Mouse (Mus musculus) stomach, postnatal 0 days (tissue): ENCODE measurements around the gene Cdh4. TPM values are rescaled to one million over a fixed set of nuclear protein-coding genes. Genes with fewer than 3 reads are reported as not detected.
A peak's percentile ranks its signal among the peaks of the same experiment; 100 is the strongest.

ENCODE experiments used
- ATAC-seq: fragments of 200-750 bp; cut with Nextera tagmentation; 2 replicates; pipeline ENCODE4 v1.8.0; 2017; ENCODE audit not compliant: low FRiP score, low TSS enrichment
- DNase-seq: peaks from one replicate; pipeline ENCODE4 v3.0.0-alpha.2; 2016; ENCODE audit warnings: low spot score
- H3K27ac ChIP-seq: fragments of 300-500 bp; sonication (generic); replicated peaks from 2 replicates; pipeline ENCODE4 v1.5.1; 2014; ENCODE audit warnings: mild to moderate bottlenecking, control low read depth
- H3K27me3 ChIP-seq: fragments of 300-500 bp; sonication (generic); 2 replicates; pipeline ENCODE4 v1.6.1; 2014; ENCODE audit warnings: low read length; ENCODE audit not compliant: control insufficient read depth, insufficient read depth
- H3K36me3 ChIP-seq: fragments of 300-500 bp; sonication (generic); 2 replicates; pipeline ENCODE4 v1.6.1; 2014; ENCODE audit warnings: low read length, mixed read lengths; ENCODE audit not compliant: control insufficient read depth, insufficient read depth
- H3K4me1 ChIP-seq: fragments of 300-500 bp; sonication (generic); replicated peaks from 2 replicates; pipeline ENCODE4 v1.6.1; 2014; ENCODE audit warnings: antibody characterized with exemption; ENCODE audit not compliant: control insufficient read depth, insufficient read depth
- H3K4me2 ChIP-seq: fragments of 300-500 bp; sonication (generic); replicated peaks from 2 replicates; pipeline ENCODE4 v1.6.1; 2014; ENCODE audit warnings: low read depth, mild to moderate bottlenecking, control low read depth, moderate library complexity
- H3K4me3 ChIP-seq: fragments of 300-500 bp; sonication (generic); 2 replicates; pipeline ENCODE4 v1.5.1; 2014; ENCODE audit warnings: low read depth, low read length, control low read depth
- H3K9ac ChIP-seq: fragments of 300-500 bp; sonication (generic); 2 replicates; pipeline ENCODE4 v1.6.1; 2014; ENCODE audit warnings: mild to moderate bottlenecking, low read length, control low read depth, mixed read lengths
- H3K9me3 ChIP-seq: fragments of 300-500 bp; sonication (generic); 2 replicates; pipeline ENCODE4 v1.6.1; 2016; ENCODE audit warnings: low read length; ENCODE audit not compliant: control insufficient read depth
- CTCF ChIP-seq: IDR thresholded peaks from 2 replicates; pipeline ENCODE4 v1.5.1; 2016; ENCODE audit warnings: antibody characterized with exemption, low read depth, mild to moderate bottlenecking, moderate library complexity
- EP300 ChIP-seq: optimal IDR thresholded peaks from 2 replicates; pipeline ENCODE3; 2016; ENCODE audit warnings: antibody characterized with exemption
- WGBS: fragments of 180-500 bp; shearing (Covaris S2); extraction: QIAGEN DNeasy Blood & Tissue Kit; methylation state at CpG from one replicate; pipeline ENCODE4 v1.1.7; 2014; 5-methylcytosine and 5-hydroxymethylcytosine counted together
- polyA plus RNA-seq: library from polyadenylated mRNA; unstranded; fragments of >200 nt; fragmentation: Nextera tagmentation; extraction: Ambion mirVana; gene quantifications from 2 replicates; pipeline ENCODE4 v1.2.1, GENCODE M21; 2015

Gene Cdh4
- polyA plus RNA-seq, 1 experiment from 2014 or later = 3.1 TPM

DNA sequence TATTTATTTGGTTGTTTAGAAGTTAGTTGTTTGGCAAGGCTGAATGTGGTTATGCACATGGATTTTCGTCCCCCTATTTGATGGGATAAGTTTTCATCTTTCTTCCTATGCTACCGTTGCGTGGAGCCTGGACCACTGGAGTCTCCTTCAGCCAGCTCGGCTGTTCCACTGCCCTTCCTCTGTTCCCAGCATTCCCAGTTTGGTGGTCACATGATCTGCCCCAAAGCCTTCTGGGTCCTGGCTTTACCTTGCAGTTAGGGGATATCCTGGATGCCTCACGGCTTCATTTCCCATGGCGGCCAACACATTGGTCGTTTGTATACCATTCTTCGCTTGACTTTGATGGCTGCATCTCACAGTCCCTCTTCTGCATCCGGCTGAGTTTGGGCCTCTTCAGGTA lies 27.5 kb upstream of the Cdh4 start:
- H3K27me3 ChIP-seq = no peaks in the 10 kb centered on the region
- DNase-seq = no peak
- H3K9ac ChIP-seq = no peak overlapping the region
- no peak overlapping the region for H3K4me3 ChIP-seq
- H3K4me1 ChIP-seq = no peaks in the 10 kb centered on the region
- no peak overlapping the region for H3K27ac ChIP-seq
- no peak for ATAC-seq
- 95% methylated on average over 9 of the region's 9 CpGs for WGBS
- no peaks in the 10 kb centered on the region for H3K9me3 ChIP-seq
- TF ChIP-seq EP300 = no peak
- no peak for TF ChIP-seq CTCF
- no peaks in the 10 kb centered on the region for H3K36me3 ChIP-seq
- no peak overlapping the region for H3K4me2 ChIP-seq

DNA sequence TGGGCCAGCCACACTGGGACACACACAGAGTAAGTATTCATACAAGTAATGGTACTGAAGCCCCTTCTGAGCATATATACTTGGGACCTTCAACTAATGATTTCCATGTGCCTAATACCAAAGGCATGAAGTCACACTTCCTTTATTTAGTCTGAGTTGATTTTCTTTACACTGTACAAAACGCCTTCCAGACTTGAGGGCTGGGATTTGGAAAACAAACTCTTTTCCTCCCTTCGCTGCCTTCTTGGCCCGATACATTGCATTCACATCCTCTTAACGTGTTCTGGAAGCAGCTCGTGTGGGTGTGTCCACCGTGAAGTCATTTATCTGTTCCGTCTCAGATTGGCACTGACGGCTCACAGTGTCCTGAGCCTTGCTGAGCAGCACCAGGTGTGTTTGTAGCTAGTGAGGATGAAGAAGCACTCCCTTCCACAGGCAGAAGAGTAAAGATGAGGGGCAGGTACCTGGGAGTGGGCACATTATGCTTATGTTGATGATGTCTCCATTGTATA lies 26.3 kb upstream of the Cdh4 start:
- Histone ChIP-seq H3K27ac (no peak overlapping the region), H3K36me3 (no peaks in the 10 kb centered on the region), H3K9me3 (no peaks in the 10 kb centered on the region), H3K9ac (no peak overlapping the region), H3K27me3 (no peaks in the 10 kb centered on the region), H3K4me1 (no peaks in the 10 kb centered on the region), H3K4me2 (no peak overlapping the region), H3K4me3 (no peak overlapping the region)
- WGBS = 21% methylated on average over 8 of the region's 8 CpGs
- no peak for ATAC-seq
- no peak for DNase-seq
- TF ChIP-seq CTCF (no peak), EP300 (no peak)

GRCm38 (mm10) chr2:179416587-179417227 lies 25.5 kb upstream of the Cdh4 start:
- Histone ChIP-seq H3K9me3 (no peaks in the 10 kb centered on the region), H3K9ac (no peak overlapping the region), H3K27ac (no peak overlapping the region), H3K4me2 (no peak overlapping the region), H3K36me3 (no peaks in the 10 kb centered on the region), H3K4me1 (no peaks in the 10 kb centered on the region), H3K4me3 (no peak overlapping the region), H3K27me3 (no peaks in the 10 kb centered on the region)
- DNase-seq = no peak
- ATAC-seq = no peak
- no peak for TF ChIP-seq EP300
- TF ChIP-seq CTCF = no peak
- 85% methylated on average over 16 of the region's 16 CpGs for WGBS

DNA sequence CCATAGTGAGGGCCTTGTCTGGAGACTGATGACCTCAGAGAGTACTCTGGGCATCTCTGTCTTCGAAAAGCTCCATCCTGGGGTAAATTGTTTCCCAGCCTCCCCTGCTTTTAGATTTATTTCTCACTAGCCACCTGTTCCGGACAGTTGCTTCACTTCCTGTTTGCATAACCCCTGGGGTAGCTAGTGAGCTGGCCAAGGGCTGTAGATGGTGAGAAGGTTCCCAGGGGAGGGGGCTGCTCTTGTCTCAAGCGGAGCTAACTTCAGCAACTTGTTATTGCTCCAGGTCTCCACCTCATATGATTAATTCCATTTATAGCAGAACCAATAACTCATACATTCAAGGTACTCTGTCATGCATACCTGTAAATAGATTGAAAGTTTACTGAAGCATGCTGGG lies 16.6 kb upstream of the Cdh4 start:
- no peak for DNase-seq
- Histone ChIP-seq H3K4me3 (no peak overlapping the region), H3K27ac (no peak overlapping the region), H3K4me2 (no peak overlapping the region), H3K9ac (no peak overlapping the region), H3K36me3 (no peaks in the 10 kb centered on the region), H3K9me3 (no peaks in the 10 kb centered on the region), H3K4me1 (no peaks in the 10 kb centered on the region), H3K27me3 (no peaks in the 10 kb centered on the region)
- ATAC-seq = no peak
- WGBS = 41% methylated on average over 3 of the region's 3 CpGs
- TF ChIP-seq EP300 = no peak
- TF ChIP-seq CTCF = no peak

- WGBS = 85% methylated on average over 3 of the region's 3 CpGs
- Histone ChIP-seq H3K36me3 (no peaks in the 10 kb centered on the region), H3K4me3 (no peak overlapping the region), H3K9ac (no peak overlapping the region), H3K27me3 (no peaks in the 10 kb centered on the region), H3K4me2 (no peak overlapping the region), H3K27ac (no peak overlapping the region), H3K4me1 (no peaks in the 10 kb centered on the region), H3K9me3 (no peaks in the 10 kb centered on the region)
- TF ChIP-seq CTCF (no peak), EP300 (no peak)
- DNase-seq (no peak), ATAC-seq (no peak)
Observed at GRCm38 (mm10) chr2:179428889-179429288, 13.3 kb upstream of the Cdh4 start.

GRCm38 (mm10) chr2:179440161-179440560 lies 2.1 kb upstream of the Cdh4 start:
- H3K4me3 ChIP-seq = no peak overlapping the region
- WGBS = 16% methylated on average over 9 of the region's 9 CpGs
- no peaks in the 10 kb centered on the region for H3K9me3 ChIP-seq
- no peak for TF ChIP-seq EP300
- TF ChIP-seq CTCF = peak; percentile 40
- H3K9ac ChIP-seq = no peak overlapping the region
- no peak for DNase-seq
- no peak overlapping the region for H3K4me2 ChIP-seq
- H3K27ac ChIP-seq = no peak overlapping the region
- no peak for ATAC-seq
- H3K4me1 ChIP-seq = peaks cover 3% of the 10 kb centered on the region; the same call in 1 of the 2 replicates
- no peaks in the 10 kb centered on the region for H3K36me3 ChIP-seq
- peaks cover 2% of the 10 kb centered on the region; the same call in 1 of the 2 replicates for H3K27me3 ChIP-seq
